Mouse (Mus musculus) liver, adult 2 months (tissue): ENCODE measurements around the gene Hcfc1r1. TPM values are rescaled to one million over a fixed set of nuclear protein-coding genes. Genes with fewer than 3 reads are reported as not detected.

ENCODE experiments used
- DNase-seq: peaks from one replicate; pipeline ENCODE4 v3.0.0-alpha.2; 2011; ENCODE audit warnings: low read depth, low spot score; ENCODE audit errors: extremely low read depth
- H3K27ac ChIP-seq: fragments of 200-500 bp; replicated peaks from 2 replicates; pipeline ENCODE4 v1.5.1; 2012; ENCODE audit warnings: low read depth, mild to moderate bottlenecking, control low read depth, inconsistent platforms, low read length; ENCODE audit not compliant: insufficient read depth
- H3K27me3 ChIP-seq: fragments of 200-500 bp; 2 replicates; pipeline ENCODE4 v1.6.1; 2012; ENCODE audit warnings: mild to moderate bottlenecking, moderate library complexity, low read length, inconsistent platforms; ENCODE audit not compliant: control insufficient read depth, insufficient read depth
- H3K36me3 ChIP-seq: fragments of 200-500 bp; 2 replicates; pipeline ENCODE4 v1.6.1; 2012; ENCODE audit warnings: low read length, inconsistent platforms; ENCODE audit not compliant: control insufficient read depth, insufficient read depth
- H3K4me1 ChIP-seq: fragments of 200-500 bp; 2 replicates; pipeline ENCODE4 v1.6.1; 2011; ENCODE audit warnings: low read length; ENCODE audit not compliant: control insufficient read depth, insufficient read depth
- H3K4me3 ChIP-seq: fragments of 200-500 bp; 2 replicates; pipeline ENCODE4 v1.5.1; 2011; ENCODE audit warnings: low read depth, mild to moderate bottlenecking, control low read depth, low read length, moderate library complexity; ENCODE audit not compliant: insufficient read depth
- H3K79me2 ChIP-seq: fragments of 200-500 bp; 2 replicates; pipeline ENCODE4 v1.6.1; 2012; ENCODE audit warnings: inconsistent platforms, mild to moderate bottlenecking, low read length, moderate library complexity; ENCODE audit not compliant: control insufficient read depth, insufficient read depth
- H3K9ac ChIP-seq: fragments of 200-500 bp; 2 replicates; pipeline ENCODE4 v1.6.1; 2012; ENCODE audit warnings: low read depth, mild to moderate bottlenecking, control low read depth, inconsistent platforms, low read length
- CTCF ChIP-seq: fragments of 200-500 bp; IDR thresholded peaks from 2 replicates; pipeline ENCODE4 v1.5.1; 2011; ENCODE audit warnings: low read depth, low read length, control low read depth
- POLR2A ChIP-seq: fragments of 200-500 bp; IDR thresholded peaks from 2 replicates; pipeline ENCODE4 v1.6.1; 2011; ENCODE audit warnings: low read length, control low read depth; ENCODE audit not compliant: insufficient read depth; ENCODE audit errors: extremely low read depth
- WGBS: fragments of 180-500 bp; shearing (Covaris S2); methylation state at CpG from one replicate; pipeline ENCODE4 v1.1.7; 2018; 5-methylcytosine and 5-hydroxymethylcytosine counted together
- polyA plus RNA-seq: library from polyadenylated mRNA; depleted of rRNA; stranded (reverse); fragments of >200 nt; gene quantifications from 2 replicates; pipeline ENCODE4 v1.2.3, GENCODE M21; 2012
- total RNA-seq: library from RNA; depleted of rRNA; stranded (reverse); fragments of >200 nt; gene quantifications from 2 replicates; pipeline ENCODE4 v1.2.3, GENCODE M21; 2014

Hcfc1r1 gene
- total and polyA plus RNA-seq, 2 experiments: 9.3 to 142 TPM

DNA sequence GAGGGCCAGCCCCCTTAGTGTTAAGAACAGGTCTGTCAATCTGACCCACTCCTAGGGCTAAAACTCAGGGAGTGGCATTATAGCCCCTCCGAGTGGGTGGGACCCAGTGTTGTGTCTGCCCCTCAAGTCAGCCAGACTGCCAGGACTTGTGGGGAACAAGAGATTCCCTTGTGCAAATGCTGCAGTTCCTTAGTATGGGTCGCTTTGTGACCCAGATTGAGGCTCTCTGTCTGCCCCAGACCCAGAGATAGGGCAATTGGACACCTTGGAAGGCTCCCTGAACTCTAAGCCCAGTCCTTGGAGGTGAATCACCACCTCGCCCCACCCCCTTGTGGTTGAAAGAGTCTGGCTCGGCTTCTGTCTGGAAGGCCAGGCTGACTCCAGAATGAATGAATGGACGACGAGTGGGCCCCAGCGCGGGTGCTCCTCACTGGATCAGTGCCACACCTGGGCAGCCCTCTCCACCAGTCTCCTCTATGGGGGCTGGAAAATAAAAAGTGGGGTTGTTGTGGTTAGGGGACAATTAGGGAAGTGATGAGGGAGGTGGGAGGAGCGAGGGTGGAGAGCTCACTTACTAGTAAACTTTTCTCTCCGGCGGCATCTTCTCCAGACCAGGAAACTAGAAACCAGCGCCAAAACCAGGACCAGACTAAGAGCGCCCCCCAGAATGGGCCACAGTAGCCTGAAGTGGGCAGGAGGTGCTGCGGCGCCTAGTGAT lies 2.3 kb downstream of the Hcfc1r1 start:
- H3K27ac ChIP-seq: no peak overlapping the region
- no peaks in the 10 kb centered on the region for H3K79me2 ChIP-seq
- peak; percentile 4 for DNase-seq
- H3K4me3 ChIP-seq: no peak overlapping the region
- H3K27me3 ChIP-seq: peaks cover 4% of the 10 kb centered on the region; the same call in 1 of the 2 replicates
- no peak overlapping the region; the same call in 1 of the 2 replicates for H3K9ac ChIP-seq
- WGBS: 58% methylated on average over 15 of the region's 15 CpGs
- H3K36me3 ChIP-seq: no peaks in the 10 kb centered on the region
- no peak for TF ChIP-seq CTCF
- TF ChIP-seq POLR2A: no peak
- H3K4me1 ChIP-seq: peaks cover 12% of the 10 kb centered on the region

DNA sequence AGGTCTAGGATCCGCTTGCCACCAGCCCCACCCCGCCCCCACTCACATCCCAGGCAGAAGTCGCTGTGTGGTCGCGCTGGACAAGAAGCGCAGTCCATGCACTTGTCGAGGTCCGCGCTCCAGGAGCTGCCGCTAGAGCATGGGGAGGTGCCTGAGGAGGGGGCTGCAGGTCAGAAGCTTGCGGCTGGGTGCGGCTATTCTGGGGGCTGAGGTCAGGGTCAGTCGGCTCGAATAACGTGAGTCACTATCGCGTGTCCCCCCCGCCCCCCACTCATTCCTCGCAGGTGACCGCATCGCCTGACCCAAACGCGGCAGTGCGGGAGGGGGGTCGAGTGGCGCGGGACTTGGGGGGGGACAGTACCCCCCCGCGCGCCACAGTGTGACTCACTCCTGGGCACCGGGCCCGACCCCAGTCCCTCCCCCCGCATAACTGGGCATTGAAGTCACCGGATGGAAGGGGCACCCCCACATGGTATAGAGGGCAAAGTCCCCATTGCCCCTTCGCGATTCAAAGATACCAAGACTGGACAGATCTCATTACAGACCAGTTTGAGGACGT lies 3.2 kb downstream of the Hcfc1r1 start:
- DNase-seq: no peak
- H3K9ac ChIP-seq: peak overlapping the region; percentile 75
- H3K27me3 ChIP-seq: peaks cover 4% of the 10 kb centered on the region; the same call in 1 of the 2 replicates
- WGBS: 4% methylated on average over 37 of the region's 37 CpGs
- H3K4me1 ChIP-seq: peaks cover 12% of the 10 kb centered on the region
- no peaks in the 10 kb centered on the region for H3K79me2 ChIP-seq
- no peak for TF ChIP-seq CTCF
- no peak for TF ChIP-seq POLR2A
- H3K27ac ChIP-seq: peak overlapping the region; percentile 33
- peak overlapping the region; percentile 72 for H3K4me3 ChIP-seq
- no peaks in the 10 kb centered on the region for H3K36me3 ChIP-seq

DNA sequence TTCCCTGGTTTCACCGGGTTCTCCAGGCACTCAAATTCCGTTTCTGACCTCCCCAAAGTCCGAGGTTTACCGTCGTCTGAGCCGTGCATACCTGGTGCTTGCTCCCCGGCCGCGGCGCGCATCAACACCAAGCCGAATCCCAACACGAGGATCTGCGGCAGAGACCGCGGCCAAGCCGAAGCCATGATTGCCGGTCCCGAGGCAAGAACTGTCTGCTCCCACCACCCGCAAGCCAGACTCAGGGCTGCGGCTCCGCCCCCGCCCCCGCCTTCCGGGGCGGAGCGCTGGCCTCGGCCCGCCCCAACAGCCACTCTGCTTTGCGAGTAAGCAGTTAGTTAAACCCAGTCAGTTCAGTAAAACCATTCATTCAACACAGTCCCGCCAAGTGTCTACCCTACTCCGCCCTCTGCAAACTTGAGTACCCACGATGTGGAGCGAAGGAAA lies 3.9 kb downstream of the Hcfc1r1 start, which contains the start of gene Tnfrsf12a:
TSS of gene Tnfrsf12a (minus strand) at position 233 of the 444 bp plus-strand sequence.
- H3K4me3 ChIP-seq: peak within 1 kb of the TSS; percentile 72
- H3K36me3 ChIP-seq: no peaks in the 10 kb centered on the region
- peak within 1 kb of the TSS; percentile 33 for H3K27ac ChIP-seq
- peak; percentile 95 for TF ChIP-seq POLR2A
- TF ChIP-seq CTCF: no peak
- WGBS: under 1% methylated on average over 34 of the region's 34 CpGs
- no peaks in the 10 kb centered on the region for H3K79me2 ChIP-seq
- peak within 1 kb of the TSS; percentile 75 for H3K9ac ChIP-seq
- H3K4me1 ChIP-seq: peaks cover 12% of the 10 kb centered on the region
- H3K27me3 ChIP-seq: peaks cover 7% of the 10 kb centered on the region; the same call in 1 of the 2 replicates
- peak; percentile 67 for DNase-seq

DNA sequence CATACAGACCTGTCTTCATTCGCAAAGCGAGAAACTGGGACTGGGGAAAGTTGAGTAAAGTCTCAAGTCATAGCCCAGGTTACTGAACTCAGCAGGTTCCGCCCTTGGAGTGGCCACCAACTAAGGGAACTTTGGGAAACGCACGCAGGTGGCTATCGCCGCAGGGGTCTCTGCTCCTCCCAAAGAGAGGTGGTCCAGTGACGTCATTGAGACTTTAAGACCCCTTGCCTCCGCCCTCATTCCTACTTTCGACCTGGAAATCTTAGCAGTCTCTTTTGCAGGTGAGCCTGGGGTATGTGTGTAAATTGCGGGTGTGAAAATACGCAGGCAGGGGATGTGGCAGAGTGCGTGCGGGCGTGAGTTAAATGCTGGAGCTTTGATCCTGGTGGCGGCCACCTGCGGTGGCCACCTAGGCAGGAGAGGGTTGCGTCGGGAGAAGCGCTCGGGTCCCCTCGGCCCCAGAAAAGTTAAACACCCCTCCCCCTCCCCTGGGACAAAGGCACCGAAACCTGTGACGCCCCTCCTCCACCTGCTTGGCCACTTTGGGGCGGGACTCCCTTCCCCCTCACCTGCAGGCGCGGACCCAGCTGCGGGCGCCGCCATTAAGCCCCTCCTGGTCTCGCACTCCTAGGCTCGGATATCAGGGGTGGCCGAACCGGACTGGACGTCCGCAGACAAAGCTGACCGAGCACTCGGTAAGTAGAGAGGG lies 5.9 kb downstream of the Hcfc1r1 start, which contains the start of gene Cldn6:
TSS of gene Cldn6 (plus strand) at position 123 of the 709 bp plus-strand sequence.
- TF ChIP-seq POLR2A: no peak
- TF ChIP-seq CTCF: no peak
- Histone ChIP-seq H3K36me3 (no peaks in the 10 kb centered on the region), H3K27ac (no peak within 1 kb of the TSS), H3K4me3 (no peak within 1 kb of the TSS), H3K9ac (no peak within 1 kb of the TSS), H3K79me2 (no peaks in the 10 kb centered on the region), H3K4me1 (peaks cover 9% of the 10 kb centered on the region), H3K27me3 (peaks cover 15% of the 10 kb centered on the region)
- WGBS: 11% methylated on average over 38 of the region's 38 CpGs
- no peak for DNase-seq

DNA sequence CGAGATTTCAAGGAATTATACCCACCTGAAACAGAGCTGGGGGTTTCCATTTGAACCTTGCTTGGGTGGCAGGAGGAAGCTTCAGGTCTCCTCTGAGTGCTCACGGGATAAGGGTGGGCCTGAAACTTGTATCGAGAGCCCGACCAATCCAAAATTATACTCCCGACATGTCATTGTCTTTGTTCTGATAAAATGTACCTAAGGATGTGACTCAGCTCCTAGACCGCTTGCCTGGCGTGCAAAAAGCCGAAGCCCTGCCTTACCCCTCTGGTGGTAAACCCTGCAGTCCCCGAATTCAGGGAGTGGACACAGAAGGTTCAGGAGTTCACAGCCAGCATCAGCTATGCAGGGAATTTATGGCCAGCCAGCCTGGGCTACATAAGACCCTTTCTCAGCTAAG lies 6.9 kb downstream of the Hcfc1r1 start:
- Histone ChIP-seq H3K79me2 (no peaks in the 10 kb centered on the region), H3K27me3 (peaks cover 15% of the 10 kb centered on the region), H3K27ac (no peak overlapping the region), H3K9ac (no peak overlapping the region), H3K4me3 (no peak overlapping the region), H3K36me3 (no peaks in the 10 kb centered on the region), H3K4me1 (0 out of 2 replicates have a peak, but pooled peaks cover 4% of the 10 kb centered on the region)
- no peak for DNase-seq
- TF ChIP-seq POLR2A: no peak
- no peak for TF ChIP-seq CTCF
- 73% methylated on average over 9 of the region's 9 CpGs for WGBS
